Mouse (Mus musculus): ENCODE data around the gene Cdc123. TPM values are rescaled to one million over a fixed set of nuclear protein-coding genes. Genes with fewer than 3 reads are reported as not detected.

The Cdc123 gene
- polyA plus RNA-seq, 1 experiment: 54.6 TPM

DNA sequence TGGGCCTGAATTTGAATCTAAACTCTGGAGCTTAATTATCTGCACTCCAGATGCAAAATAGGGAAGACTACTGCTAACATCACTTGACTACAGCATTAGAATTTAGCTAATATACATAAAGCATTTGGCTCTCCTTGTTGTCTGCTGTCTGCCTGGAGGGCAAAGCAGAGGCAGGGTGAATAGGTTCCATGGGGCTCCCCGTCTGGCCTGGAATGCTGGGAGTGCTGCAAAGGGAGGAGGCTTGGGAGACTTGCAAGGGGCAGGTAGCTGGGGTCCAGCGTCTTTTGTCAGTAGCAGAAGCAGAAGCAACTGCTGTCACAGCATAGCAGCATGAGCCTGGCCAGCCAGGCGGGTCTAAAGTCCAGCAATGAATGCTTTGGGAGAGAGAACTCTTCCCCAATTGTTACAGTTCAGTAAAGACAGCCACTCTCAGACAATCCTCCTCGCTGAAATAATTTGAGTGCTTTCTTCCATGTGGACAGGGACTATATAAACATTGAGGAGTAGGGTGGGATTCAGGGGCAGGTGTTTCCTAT is 55.3 kb downstream of the Cdc123 start:
- no peaks in the 10 kb centered on the region for H3K4me1 ChIP-seq (ENCODE audit: control insufficient read depth, insufficient read depth, low read length)
- no peak overlapping the region for H3K4me3 ChIP-seq (replicated peaks; ENCODE audit: extremely low read depth, low read depth, low read length)
- WGBS: 34% methylated on average over 4 of the region's 4 CpGs
- no peak for DNase-seq
- TF ChIP-seq CTCF (IDR thresholded peaks at IDR 0.05; ENCODE audit: insufficient read depth, low read length): no peak
- TF ChIP-seq POLR2A (IDR thresholded peaks at IDR 0.05; ENCODE audit: borderline replicate concordance, extremely low read depth, low read depth, low read length): no peak

DNA sequence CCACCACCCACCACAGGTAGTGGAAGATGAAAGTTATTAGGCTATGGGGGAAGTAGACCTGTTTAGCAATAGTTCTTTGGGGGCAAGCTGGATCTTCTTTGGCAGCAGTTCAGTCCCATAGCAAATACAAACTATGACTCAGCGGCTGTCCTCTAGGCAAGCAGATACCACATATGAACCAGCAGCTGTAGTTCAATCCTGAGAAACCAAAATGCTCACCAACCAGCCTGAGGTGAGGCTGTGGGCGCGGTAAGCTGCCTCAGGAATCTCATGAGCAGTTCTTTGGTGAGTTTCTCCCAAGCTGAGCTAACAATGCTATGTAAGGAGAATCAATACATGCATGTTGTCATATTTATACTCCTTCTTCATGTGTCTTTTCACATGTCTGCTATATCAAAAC is 57.6 kb downstream of the Cdc123 start:
- DNase-seq: no peak
- TF ChIP-seq POLR2A (IDR thresholded peaks at IDR 0.05; ENCODE audit: borderline replicate concordance, extremely low read depth, low read depth, low read length): no peak
- no peak for TF ChIP-seq CTCF (IDR thresholded peaks at IDR 0.05; ENCODE audit: insufficient read depth, low read length)
- H3K4me1 ChIP-seq (ENCODE audit: control insufficient read depth, insufficient read depth, low read length): no peaks in the 10 kb centered on the region
- H3K4me3 ChIP-seq (replicated peaks; ENCODE audit: extremely low read depth, low read depth, low read length): no peak overlapping the region
- 92% methylated on average over 3 of the region's 3 CpGs for WGBS

DNA sequence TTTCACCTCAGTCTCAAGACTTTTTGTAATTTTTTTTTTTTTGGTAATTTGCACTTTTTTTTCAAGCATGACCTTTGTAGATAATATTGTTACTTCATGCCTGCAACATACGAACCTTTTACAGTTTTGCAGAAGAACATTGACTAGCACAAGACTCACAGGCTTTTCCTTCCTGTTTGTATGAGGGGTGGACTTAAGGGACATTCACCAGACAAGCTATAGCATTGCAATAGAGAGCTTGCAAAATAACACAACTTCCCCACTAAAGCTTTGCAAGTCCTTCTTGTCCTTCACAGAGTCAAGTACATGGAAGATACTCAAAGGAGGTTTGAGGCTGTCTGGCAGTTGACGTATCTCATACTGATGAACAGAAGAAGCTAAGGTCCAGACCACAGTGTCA is 72.5 kb downstream of the Cdc123 start:
- H3K4me1 ChIP-seq (ENCODE audit: control insufficient read depth, insufficient read depth, low read length): no peaks in the 10 kb centered on the region; the same call in 1 of the 2 replicates
- TF ChIP-seq POLR2A (IDR thresholded peaks at IDR 0.05; ENCODE audit: borderline replicate concordance, extremely low read depth, low read depth, low read length) (no peak), CTCF (IDR thresholded peaks at IDR 0.05; ENCODE audit: insufficient read depth, low read length) (no peak)
- no peak for DNase-seq
- H3K4me3 ChIP-seq (replicated peaks; ENCODE audit: extremely low read depth, low read depth, low read length): no peak overlapping the region
- 70% methylated on average over 2 of the region's 2 CpGs for WGBS

DNA sequence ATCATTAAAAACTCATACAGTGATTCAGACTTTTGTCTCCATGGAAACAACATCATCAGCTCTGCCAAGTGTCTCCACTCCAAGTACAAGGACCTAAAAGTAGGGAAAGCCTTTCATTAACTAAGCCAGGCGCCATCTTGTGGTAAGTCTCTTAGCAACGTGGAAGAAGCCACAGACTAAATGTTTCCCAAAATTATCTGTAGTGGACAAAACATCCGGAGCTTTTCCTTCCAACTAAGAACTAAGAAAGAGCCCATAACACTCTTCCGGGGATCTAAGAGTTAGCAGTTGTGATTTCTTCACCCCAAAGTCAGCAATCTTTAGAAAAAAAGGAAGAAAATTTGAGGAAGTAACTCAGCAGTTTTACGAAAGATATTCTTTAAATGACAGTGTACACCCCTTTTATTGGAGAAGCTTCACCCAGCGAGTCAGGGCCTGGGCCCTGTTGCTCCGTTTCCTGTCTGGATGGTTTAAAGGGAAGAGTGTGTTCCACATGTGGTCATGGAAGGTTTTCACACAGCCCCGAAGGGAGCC is 74.2 kb downstream of the Cdc123 start:
- 34% methylated on average over 8 of the region's 8 CpGs for whole genome bisulfite sequencing
- H3K4me3 ChIP-seq (replicated peaks; ENCODE audit: extremely low read depth, low read depth, low read length): no peak overlapping the region

DNA sequence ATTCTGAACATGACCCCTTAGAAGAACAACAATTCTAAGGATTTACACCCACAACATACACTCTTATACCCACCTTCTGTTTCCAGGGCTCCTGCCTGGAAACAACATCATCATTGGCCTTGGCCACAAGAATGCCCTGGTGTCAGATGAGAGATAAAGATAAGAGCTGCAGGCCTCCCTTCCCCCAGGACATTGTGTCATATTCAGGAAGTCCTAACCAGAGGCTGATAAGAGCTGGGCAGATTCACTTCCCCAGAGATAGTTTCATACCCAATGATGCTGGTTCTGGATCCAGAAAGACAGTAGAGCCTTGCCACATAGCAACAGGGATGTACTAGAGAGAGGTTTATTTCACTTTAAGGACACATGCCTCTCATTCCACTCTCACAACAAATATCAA is 75.3 kb downstream of the Cdc123 start:
- TF ChIP-seq POLR2A (IDR thresholded peaks at IDR 0.05; ENCODE audit: borderline replicate concordance, extremely low read depth, low read depth, low read length) (no peak), CTCF (IDR thresholded peaks at IDR 0.05; ENCODE audit: insufficient read depth, low read length) (no peak)
- Histone ChIP-seq H3K4me3 (replicated peaks; ENCODE audit: extremely low read depth, low read depth, low read length) (no peak overlapping the region), H3K4me1 (ENCODE audit: control insufficient read depth, insufficient read depth, low read length) (no peaks in the 10 kb centered on the region; the same call in 1 of the 2 replicates)
- DNase-seq: no peak

More for the DNA sequence above, 74.2 kb downstream of the Cdc123 start:
- H3K4me1 ChIP-seq (ENCODE audit: control insufficient read depth, insufficient read depth, low read length): no peaks in the 10 kb centered on the region; the same call in 1 of the 2 replicates
- DNase-seq: no peak
- 0 out of 2 replicates have a peak, but pooled peaks have one; percentile 7 for TF ChIP-seq CTCF (IDR thresholded peaks at IDR 0.05; ENCODE audit: insufficient read depth, low read length)
- no peak for TF ChIP-seq POLR2A (IDR thresholded peaks at IDR 0.05; ENCODE audit: borderline replicate concordance, extremely low read depth, low read depth, low read length)

DNA sequence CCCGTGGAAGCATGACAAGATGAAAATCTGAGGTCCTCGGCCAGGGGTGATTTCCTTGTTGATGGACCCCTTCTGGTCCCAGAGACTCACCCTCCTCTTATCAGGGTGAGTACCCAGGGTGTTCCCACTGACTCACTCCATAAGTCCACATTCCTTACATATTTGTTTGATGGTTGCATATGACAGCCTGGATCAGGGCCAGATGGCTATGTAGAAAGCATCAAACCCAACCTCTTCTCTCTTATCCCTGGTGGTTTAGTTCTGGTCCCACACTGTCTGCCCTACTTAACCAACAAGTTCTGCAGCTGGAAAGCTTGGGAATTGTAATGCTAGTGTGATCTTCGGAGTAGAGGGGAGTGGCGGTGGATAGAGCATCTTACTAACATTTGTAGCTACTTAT is 76.0 kb downstream of the Cdc123 start:
- no peaks in the 10 kb centered on the region; the same call in 1 of the 2 replicates for H3K4me1 ChIP-seq (ENCODE audit: control insufficient read depth, insufficient read depth, low read length)
- TF ChIP-seq CTCF (IDR thresholded peaks at IDR 0.05; ENCODE audit: insufficient read depth, low read length) (no peak), POLR2A (IDR thresholded peaks at IDR 0.05; ENCODE audit: borderline replicate concordance, extremely low read depth, low read depth, low read length) (no peak)
- H3K4me3 ChIP-seq (replicated peaks; ENCODE audit: extremely low read depth, low read depth, low read length): no peak overlapping the region
- WGBS: 83% methylated on average over 4 of the region's 4 CpGs
- no peak for DNase-seq

DNA sequence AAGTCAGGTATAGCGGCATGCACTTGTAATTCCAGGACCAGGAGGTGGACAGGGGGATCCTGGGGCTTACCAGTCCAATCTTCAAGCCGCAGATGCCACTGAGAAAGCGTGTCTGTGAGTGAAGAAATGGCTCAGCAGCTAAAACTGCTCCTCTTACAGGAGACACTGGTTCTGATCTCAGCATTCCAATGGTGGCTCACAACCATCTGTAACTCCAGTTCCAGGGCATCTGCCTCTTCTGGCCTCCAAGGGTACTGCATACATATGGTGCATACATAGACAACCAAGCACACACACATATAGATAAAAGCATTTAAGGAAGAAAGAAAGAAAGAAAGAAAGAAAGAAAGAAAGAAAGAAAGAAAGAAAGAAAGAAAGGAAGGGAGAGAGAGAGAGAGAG is 82.9 kb downstream of the Cdc123 start:
- TF ChIP-seq POLR2A (IDR thresholded peaks at IDR 0.05; ENCODE audit: borderline replicate concordance, extremely low read depth, low read depth, low read length) (no peak), CTCF (IDR thresholded peaks at IDR 0.05; ENCODE audit: insufficient read depth, low read length) (no peak)
- no peak overlapping the region for H3K4me3 ChIP-seq (replicated peaks; ENCODE audit: extremely low read depth, low read depth, low read length)
- 92% methylated on average over 3 of the region's 3 CpGs for WGBS
- no peaks in the 10 kb centered on the region for H3K4me1 ChIP-seq (ENCODE audit: control insufficient read depth, insufficient read depth, low read length)
- no peak for DNase-seq

DNA sequence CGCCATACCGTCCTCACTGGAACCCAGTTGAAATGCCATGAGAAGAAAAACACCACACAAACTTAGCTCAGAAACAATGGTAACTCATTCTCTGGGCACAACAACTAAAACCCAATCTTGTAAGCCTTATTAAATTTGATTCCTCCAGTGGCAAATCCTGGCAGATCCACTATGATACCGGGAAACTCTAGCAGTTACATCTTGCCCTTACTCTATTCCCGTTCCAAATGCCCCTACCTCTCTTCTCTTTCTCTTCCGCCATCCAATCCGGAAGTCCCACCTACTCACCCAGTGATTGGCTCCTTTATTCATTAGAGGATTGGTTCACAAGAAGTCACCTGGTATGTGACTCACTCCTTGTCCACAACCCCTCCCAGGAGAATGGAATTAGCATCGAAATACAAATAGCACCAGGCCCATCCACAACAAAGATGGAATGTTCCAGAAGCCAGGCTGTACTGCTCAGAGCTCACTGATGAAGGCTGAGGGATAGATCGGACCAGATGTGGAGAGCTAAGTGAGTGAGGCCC is 84.4 kb downstream of the Cdc123 start:
- DNase-seq: no peak
- Histone ChIP-seq H3K4me1 (ENCODE audit: control insufficient read depth, insufficient read depth, low read length) (no peaks in the 10 kb centered on the region), H3K4me3 (replicated peaks; ENCODE audit: extremely low read depth, low read depth, low read length) (no peak overlapping the region)
- TF ChIP-seq POLR2A (IDR thresholded peaks at IDR 0.05; ENCODE audit: borderline replicate concordance, extremely low read depth, low read depth, low read length): no peak
- TF ChIP-seq CTCF (IDR thresholded peaks at IDR 0.05; ENCODE audit: insufficient read depth, low read length): no peak
- WGBS: 90% methylated on average over 8 of the region's 8 CpGs

DNA sequence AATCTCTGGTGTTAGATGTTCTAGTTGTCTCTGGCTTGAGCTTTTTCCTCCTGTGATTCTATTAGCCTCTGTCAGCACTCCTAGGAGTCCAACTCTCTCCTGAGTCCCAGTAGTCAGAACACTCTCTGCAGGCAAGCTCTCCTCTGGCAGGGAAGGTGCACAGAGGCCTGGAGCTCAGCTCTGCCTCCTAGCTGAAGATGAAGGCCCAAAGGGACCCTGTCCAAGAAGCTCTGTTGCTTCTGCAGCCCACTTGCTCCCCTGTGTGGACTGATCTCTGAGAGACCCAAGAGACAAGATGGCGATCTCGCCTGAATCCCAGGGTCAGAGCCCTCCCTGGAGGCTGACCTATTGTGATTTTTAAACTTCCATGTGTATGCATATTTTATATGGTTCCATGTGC is 86.4 kb downstream of the Cdc123 start:
- H3K4me1 ChIP-seq (ENCODE audit: control insufficient read depth, insufficient read depth, low read length): no peaks in the 10 kb centered on the region
- no peak for DNase-seq
- H3K4me3 ChIP-seq (replicated peaks; ENCODE audit: extremely low read depth, low read depth, low read length): no peak overlapping the region
- TF ChIP-seq CTCF (IDR thresholded peaks at IDR 0.05; ENCODE audit: insufficient read depth, low read length): no peak
- no peak for TF ChIP-seq POLR2A (IDR thresholded peaks at IDR 0.05; ENCODE audit: borderline replicate concordance, extremely low read depth, low read depth, low read length)
- WGBS: 90% methylated on average over 2 of the region's 2 CpGs

DNA sequence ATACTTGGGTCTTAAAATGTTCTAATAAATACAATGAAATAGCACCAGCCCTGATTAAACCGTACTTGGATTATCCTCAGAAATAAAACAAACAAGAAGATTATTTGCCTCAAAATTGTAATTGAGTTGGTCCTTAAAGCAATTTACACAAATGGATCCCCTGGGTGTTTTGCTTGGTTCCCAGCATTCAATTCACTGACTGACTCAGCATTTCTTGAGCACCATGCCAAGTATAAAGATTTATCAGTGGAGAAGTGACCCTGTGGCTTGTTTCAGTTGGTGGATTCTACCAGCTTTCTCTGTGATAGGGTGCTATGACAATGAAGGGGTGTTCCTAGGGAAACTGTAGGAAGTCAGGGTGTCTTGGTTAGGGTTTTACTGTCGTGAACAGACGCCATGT is 94.1 kb downstream of the Cdc123 start:
- TF ChIP-seq POLR2A (IDR thresholded peaks at IDR 0.05; ENCODE audit: borderline replicate concordance, extremely low read depth, low read depth, low read length) (no peak), CTCF (IDR thresholded peaks at IDR 0.05; ENCODE audit: insufficient read depth, low read length) (no peak)
- no peak for DNase-seq
- H3K4me1 ChIP-seq (ENCODE audit: control insufficient read depth, insufficient read depth, low read length): no peaks in the 10 kb centered on the region
- no peak overlapping the region for H3K4me3 ChIP-seq (replicated peaks; ENCODE audit: extremely low read depth, low read depth, low read length)
- 85% methylated on average over 3 of the region's 3 CpGs for WGBS
